Mouse (Mus musculus) stomach, postnatal 0 days (tissue): Measurements from ENCODE around the gene Atpif1. TPM values are rescaled to one million over a fixed set of nuclear protein-coding genes. Genes with fewer than 3 reads are reported as not detected.

Experiments
- ATAC-seq: fragments of 200-750 bp; cut with Nextera tagmentation; 2 replicates; pipeline ENCODE4 v1.8.0; 2017; ENCODE audit not compliant: low FRiP score, low TSS enrichment
- DNase-seq: peaks from one replicate; pipeline ENCODE4 v3.0.0-alpha.2; 2016; ENCODE audit warnings: low spot score
- H3K27ac ChIP-seq: fragments of 300-500 bp; sonication (generic); replicated peaks from 2 replicates; pipeline ENCODE4 v1.5.1; 2014; ENCODE audit warnings: mild to moderate bottlenecking, control low read depth
- H3K27me3 ChIP-seq: fragments of 300-500 bp; sonication (generic); 2 replicates; pipeline ENCODE4 v1.6.1; 2014; ENCODE audit warnings: low read length; ENCODE audit not compliant: control insufficient read depth, insufficient read depth
- H3K36me3 ChIP-seq: fragments of 300-500 bp; sonication (generic); 2 replicates; pipeline ENCODE4 v1.6.1; 2014; ENCODE audit warnings: low read length, mixed read lengths; ENCODE audit not compliant: control insufficient read depth, insufficient read depth
- H3K4me1 ChIP-seq: fragments of 300-500 bp; sonication (generic); replicated peaks from 2 replicates; pipeline ENCODE4 v1.6.1; 2014; ENCODE audit warnings: antibody characterized with exemption; ENCODE audit not compliant: control insufficient read depth, insufficient read depth
- H3K4me2 ChIP-seq: fragments of 300-500 bp; sonication (generic); replicated peaks from 2 replicates; pipeline ENCODE4 v1.6.1; 2014; ENCODE audit warnings: low read depth, mild to moderate bottlenecking, control low read depth, moderate library complexity
- H3K4me3 ChIP-seq: fragments of 300-500 bp; sonication (generic); 2 replicates; pipeline ENCODE4 v1.5.1; 2014; ENCODE audit warnings: low read depth, low read length, control low read depth
- H3K9ac ChIP-seq: fragments of 300-500 bp; sonication (generic); 2 replicates; pipeline ENCODE4 v1.6.1; 2014; ENCODE audit warnings: mild to moderate bottlenecking, low read length, control low read depth, mixed read lengths
- H3K9me3 ChIP-seq: fragments of 300-500 bp; sonication (generic); 2 replicates; pipeline ENCODE4 v1.6.1; 2016; ENCODE audit warnings: low read length; ENCODE audit not compliant: control insufficient read depth
- CTCF ChIP-seq: IDR thresholded peaks from 2 replicates; pipeline ENCODE4 v1.5.1; 2016; ENCODE audit warnings: antibody characterized with exemption, low read depth, mild to moderate bottlenecking, moderate library complexity
- EP300 ChIP-seq: optimal IDR thresholded peaks from 2 replicates; pipeline ENCODE3; 2016; ENCODE audit warnings: antibody characterized with exemption
- WGBS: fragments of 180-500 bp; shearing (Covaris S2); extraction: QIAGEN DNeasy Blood & Tissue Kit; methylation state at CpG from one replicate; pipeline ENCODE4 v1.1.7; 2014; 5-methylcytosine and 5-hydroxymethylcytosine counted together
- polyA plus RNA-seq: library from polyadenylated mRNA; unstranded; fragments of >200 nt; fragmentation: Nextera tagmentation; extraction: Ambion mirVana; gene quantifications from 2 replicates; pipeline ENCODE4 v1.2.1, GENCODE M21; 2015

The Atpif1 gene
- polyA plus RNA-seq, 1 experiment from 2014 or later: 1,213 TPM

- no peak for DNase-seq
- H3K27me3 ChIP-seq: no peaks in the 10 kb centered on the region
- WGBS: 82% methylated on average over 6 of the region's 6 CpGs
- H3K9me3 ChIP-seq: no peaks in the 10 kb centered on the region
- no peak overlapping the region for H3K4me3 ChIP-seq
- no peaks in the 10 kb centered on the region for H3K36me3 ChIP-seq
- no peak for ATAC-seq
- no peaks in the 10 kb centered on the region for H3K4me1 ChIP-seq
- H3K9ac ChIP-seq: no peak overlapping the region
- TF ChIP-seq EP300: no peak
- TF ChIP-seq CTCF: no peak
- H3K4me2 ChIP-seq: no peak overlapping the region
- H3K27ac ChIP-seq: no peak overlapping the region
These were observed 27.2 kb downstream of the Atpif1 start for GRCm38 (mm10) chr4:132506250-132506649.

- Histone ChIP-seq H3K27me3 (no peaks in the 10 kb centered on the region), H3K4me3 (no peak overlapping the region), H3K27ac (no peak overlapping the region), H3K9me3 (no peaks in the 10 kb centered on the region), H3K4me1 (no peaks in the 10 kb centered on the region), H3K36me3 (no peaks in the 10 kb centered on the region), H3K4me2 (no peak overlapping the region), H3K9ac (no peak overlapping the region)
- ATAC-seq (no peak), DNase-seq (no peak)
- 65% methylated on average over 10 of the region's 10 CpGs for WGBS
- no peak for TF ChIP-seq EP300
- TF ChIP-seq CTCF: no peak
These were observed 27.7 kb downstream of the Atpif1 start for GRCm38 (mm10) chr4:132505800-132506199.

- H3K4me2 ChIP-seq: no peak overlapping the region
- no peak for DNase-seq
- no peaks in the 10 kb centered on the region for H3K36me3 ChIP-seq
- TF ChIP-seq EP300 (no peak), CTCF (no peak)
- no peaks in the 10 kb centered on the region for H3K9me3 ChIP-seq
- no peaks in the 10 kb centered on the region for H3K4me1 ChIP-seq
- H3K27ac ChIP-seq: no peak overlapping the region
- no peak overlapping the region for H3K4me3 ChIP-seq
- WGBS: 71% methylated on average over 6 of the region's 6 CpGs
- H3K27me3 ChIP-seq: no peaks in the 10 kb centered on the region
- ATAC-seq: no peak
- H3K9ac ChIP-seq: no peak overlapping the region
These were observed 28.3 kb downstream of the Atpif1 start for GRCm38 (mm10) chr4:132505034-132505738.

GRCm38 (mm10) chr4:132503344-132503743, 30.1 kb downstream of the Atpif1 start:
- Histone ChIP-seq H3K4me2 (no peak overlapping the region), H3K4me3 (no peak overlapping the region), H3K9ac (no peak overlapping the region), H3K4me1 (no peaks in the 10 kb centered on the region), H3K27ac (no peak overlapping the region), H3K27me3 (no peaks in the 10 kb centered on the region), H3K36me3 (0 out of 2 replicates have a peak, but pooled peaks cover 10% of the 10 kb centered on the region), H3K9me3 (no peaks in the 10 kb centered on the region)
- ATAC-seq (no peak), DNase-seq (no peak)
- 60% methylated on average over 11 of the region's 11 CpGs for WGBS
- TF ChIP-seq CTCF (no peak), EP300 (no peak)

- ATAC-seq (no peak), DNase-seq (no peak)
- Histone ChIP-seq H3K27me3 (no peaks in the 10 kb centered on the region), H3K4me2 (no peak overlapping the region), H3K9ac (no peak overlapping the region), H3K4me1 (no peaks in the 10 kb centered on the region), H3K27ac (no peak overlapping the region), H3K36me3 (peaks cover 21% of the 10 kb centered on the region), H3K9me3 (no peaks in the 10 kb centered on the region), H3K4me3 (no peak overlapping the region)
- TF ChIP-seq CTCF (no peak), EP300 (no peak)
- WGBS: 92% methylated on average over 6 of the region's 6 CpGs
These were observed 31.8 kb downstream of the Atpif1 start for GRCm38 (mm10) chr4:132501639-132502038.

- Histone ChIP-seq H3K4me2 (no peak overlapping the region), H3K27ac (no peak overlapping the region), H3K27me3 (no peaks in the 10 kb centered on the region), H3K4me3 (no peak overlapping the region), H3K4me1 (no peaks in the 10 kb centered on the region), H3K36me3 (peaks cover 22% of the 10 kb centered on the region), H3K9ac (no peak overlapping the region), H3K9me3 (no peaks in the 10 kb centered on the region)
- no peak for DNase-seq
- no peak for ATAC-seq
- TF ChIP-seq CTCF: no peak
- TF ChIP-seq EP300: no peak
- 88% methylated on average over 20 of the region's 20 CpGs for WGBS
These were observed 39.1 kb downstream of the Atpif1 start for GRCm38 (mm10) chr4:132494271-132494918.
